Mouse (Mus musculus) G1E (cell line): ENCODE data around the gene Fndc7. TPM values are rescaled to one million over a fixed set of nuclear protein-coding genes. Genes with fewer than 3 reads are reported as not detected.

ENCODE experiments used
- ATAC-seq: 2 replicates; pipeline ENCODE4 v1.8.0; 2016; ENCODE audit warnings: mild to moderate bottlenecking; ENCODE audit not compliant: insufficient number of reproducible peaks, poor library complexity, low FRiP score, severe bottlenecking; ENCODE audit errors: extremely low read depth
- DNase-seq: peaks from one replicate; pipeline ENCODE4 v3.0.0; 2012; ENCODE audit warnings: low spot score
- H3K27me3 ChIP-seq: 2 replicates; pipeline ENCODE4 v1.6.1; 2012; ENCODE audit warnings: mild to moderate bottlenecking, low read length, inconsistent platforms; ENCODE audit not compliant: insufficient read depth
- H3K36me3 ChIP-seq: replicated peaks from 2 replicates; pipeline ENCODE3; 2012; ENCODE audit warnings: mild to moderate bottlenecking, inconsistent platforms
- H3K4me1 ChIP-seq: 2 replicates; pipeline ENCODE4 v1.6.1; 2012; ENCODE audit warnings: low read depth, low read length, inconsistent platforms, mixed read lengths; ENCODE audit not compliant: insufficient read depth
- H3K4me3 ChIP-seq: 2 replicates; pipeline ENCODE4 v1.5.1; 2012; ENCODE audit warnings: low read depth, mild to moderate bottlenecking, inconsistent platforms, low read length, moderate library complexity, mixed read lengths
- H3K9me3 ChIP-seq: replicated peaks from 2 replicates; pipeline ENCODE4 v1.6.1; 2012; ENCODE audit warnings: inconsistent platforms
- CTCF ChIP-seq: IDR thresholded peaks from 2 replicates; pipeline ENCODE4 v1.5.1; 2012; ENCODE audit warnings: low read depth, low read length, inconsistent platforms, mixed read lengths
- GATA1 ChIP-seq: IDR thresholded peaks from 2 replicates; pipeline ENCODE4 v1.6.1; 2012; ENCODE audit warnings: borderline replicate concordance, low read length, inconsistent platforms, mixed read lengths
- GATA2 ChIP-seq: IDR thresholded peaks from 2 replicates; pipeline ENCODE4 v1.6.1; 2012; ENCODE audit warnings: low read depth, low read length, inconsistent platforms, borderline replicate concordance
- POLR2AphosphoS5 ChIP-seq: IDR thresholded peaks from 2 replicates; pipeline ENCODE4 v1.6.1; 2012; ENCODE audit warnings: low read depth, low read length, inconsistent platforms; ENCODE audit not compliant: insufficient replicate concordance
- TAL1 ChIP-seq: conservative IDR thresholded peaks from 2 replicates; pipeline ENCODE4 v1.6.1; 2012; ENCODE audit warnings: low read depth, low read length, inconsistent platforms, mixed read lengths
- polyA plus RNA-seq: library from polyadenylated mRNA; stranded (reverse); fragments of >175 nt; gene quantifications from 2 replicates; pipeline ENCODE4 v1.2.3, GENCODE M21; 2012
- total RNA-seq, 2 experiments: library from RNA; stranded (forward) in 1 of 2; stranded (reverse) in 1 of 2; fragments of 200-1000 nt in 1 of 2; fragments of >200 nt in 1 of 2; fragmentation: Nextera tagmentation in 1 of 2; gene quantifications; 2 replicates each; pipeline ENCODE4 v1.2.3; 2014 to 2017

Gene Fndc7
- total RNA-seq (2014; fragmentation: Nextera tagmentation), result not detected in 2 replicates
- 0.16 and 0.17 TPM in 2 replicates for total RNA-seq (2017)
- polyA plus RNA-seq, result not detected in 2 replicates

DNA sequence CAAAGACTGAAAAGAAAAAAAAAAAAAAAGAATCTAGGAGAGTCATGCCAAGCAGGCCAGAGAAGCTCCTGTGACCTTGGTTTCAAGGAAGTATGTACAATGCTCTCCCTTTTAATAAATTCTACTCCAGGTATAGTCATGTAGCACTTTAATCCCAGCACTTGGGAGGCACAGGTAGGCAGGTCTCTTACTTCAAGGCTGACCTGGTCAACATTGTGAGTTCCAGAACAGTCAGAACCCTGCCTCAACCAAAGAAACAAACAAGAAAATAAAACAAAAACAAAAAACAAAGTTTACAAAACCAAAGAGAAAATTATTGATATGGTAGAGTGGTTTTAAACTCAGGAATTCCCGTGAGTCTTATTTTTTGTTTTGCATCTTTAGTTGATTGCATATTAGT lies at the start of gene Fndc7:
TSS of gene Fndc7 (minus strand) at position 101 of the 400 bp plus-strand sequence.
- no peak within 1 kb of the TSS for H3K4me3 ChIP-seq
- H3K27me3 ChIP-seq, result peaks cover 4% of the 10 kb centered on the region; the same call in 1 of the 2 replicates
- no peaks in the 10 kb centered on the region for H3K36me3 ChIP-seq
- H3K9me3 ChIP-seq, result no peaks in the 10 kb centered on the region
- TF ChIP-seq GATA1 (no peak), POLR2AphosphoS5 (no peak), GATA2 (no peak), TAL1 (no peak), CTCF (no peak)
- peaks cover 23% of the 10 kb centered on the region for H3K4me1 ChIP-seq
- no peak for DNase-seq
- ATAC-seq, result no peak

DNA sequence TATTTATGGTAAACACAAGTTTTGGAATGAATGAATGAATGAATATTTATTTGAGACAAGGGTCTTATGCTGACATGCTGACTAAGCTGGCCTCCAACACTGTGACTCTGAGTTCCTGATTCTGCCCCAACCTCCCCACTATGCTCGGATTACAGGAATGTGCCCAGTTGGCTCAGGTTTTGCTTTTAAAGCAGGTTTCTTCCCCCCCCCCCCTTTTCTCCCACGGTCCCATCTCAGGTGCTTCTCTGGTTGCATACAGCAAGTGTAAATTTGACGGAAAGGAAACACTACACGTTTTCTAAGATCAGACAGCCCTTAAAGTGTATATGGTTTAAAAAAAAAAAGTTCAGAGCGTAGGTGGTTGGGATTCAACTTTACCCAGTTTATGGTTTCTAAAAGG lies 49.8 kb upstream of the Fndc7 start, which contains the start of gene Henmt1:
TSS of gene Henmt1 (plus strand) at position 301 of the 400 bp plus-strand sequence.
- H3K36me3 ChIP-seq, result no peaks in the 10 kb centered on the region
- H3K4me3 ChIP-seq, result no peak within 1 kb of the TSS
- DNase-seq (no peak), ATAC-seq (no peak)
- H3K27me3 ChIP-seq, result no peaks in the 10 kb centered on the region
- no peak for TF ChIP-seq GATA2
- TF ChIP-seq GATA1, result no peak
- no peak for TF ChIP-seq CTCF
- TF ChIP-seq POLR2AphosphoS5, result no peak
- TF ChIP-seq TAL1, result no peak
- H3K4me1 ChIP-seq, result no peaks in the 10 kb centered on the region
- peaks cover 9% of the 10 kb centered on the region for H3K9me3 ChIP-seq

DNA sequence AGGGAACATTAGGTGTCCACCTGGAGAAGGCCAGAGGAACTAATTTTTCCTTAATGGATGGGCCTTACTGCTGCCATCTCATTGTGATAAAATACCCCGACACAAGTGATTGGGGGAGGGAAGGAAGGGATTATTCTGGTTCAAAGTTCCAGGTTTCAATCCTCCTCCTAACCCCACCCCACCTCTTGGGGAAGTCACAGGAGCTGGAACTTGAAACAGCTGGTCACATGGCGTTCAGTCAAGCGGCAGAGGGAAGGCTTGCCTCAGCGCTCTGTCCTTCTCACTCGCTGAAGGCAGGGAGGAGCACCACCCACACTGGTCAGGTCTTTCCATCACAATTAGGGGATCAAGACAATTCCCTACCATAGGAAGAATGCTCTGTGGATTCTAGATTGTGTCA lies 48.9 kb upstream of the Fndc7 start:
- TF ChIP-seq TAL1 (no peak), GATA1 (no peak), CTCF (no peak), GATA2 (no peak), POLR2AphosphoS5 (no peak)
- no peaks in the 10 kb centered on the region for H3K27me3 ChIP-seq
- no peaks in the 10 kb centered on the region for H3K36me3 ChIP-seq
- DNase-seq (no peak), ATAC-seq (no peak)
- peaks cover 9% of the 10 kb centered on the region for H3K9me3 ChIP-seq
- H3K4me3 ChIP-seq, result no peak overlapping the region
- H3K4me1 ChIP-seq, result no peaks in the 10 kb centered on the region

DNA sequence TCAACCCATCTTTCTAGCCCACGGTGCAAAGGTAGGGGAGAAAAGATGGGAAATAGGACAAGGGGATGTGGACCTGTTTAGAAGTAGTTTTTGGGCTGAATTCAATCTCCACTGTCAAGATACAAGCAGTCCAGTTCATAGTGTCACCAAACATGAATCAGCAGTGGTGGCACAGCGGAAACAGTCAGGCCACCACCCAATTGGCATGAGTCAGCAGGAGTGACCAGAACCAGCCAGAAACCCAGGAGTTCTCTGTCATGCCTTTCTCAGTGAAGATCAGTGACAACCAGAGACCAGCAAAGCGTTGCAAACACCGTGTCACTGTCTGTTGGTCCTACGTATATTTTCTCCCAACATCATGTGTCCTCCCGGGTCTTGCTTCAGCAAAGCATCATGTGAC lies 43.7 kb upstream of the Fndc7 start:
- no peak for ATAC-seq
- Histone ChIP-seq H3K27me3 (no peaks in the 10 kb centered on the region), H3K9me3 (no peaks in the 10 kb centered on the region), H3K4me3 (no peak overlapping the region), H3K4me1 (no peaks in the 10 kb centered on the region), H3K36me3 (no peaks in the 10 kb centered on the region)
- no peak for DNase-seq
- no peak for TF ChIP-seq TAL1
- TF ChIP-seq GATA1, result no peak
- TF ChIP-seq POLR2AphosphoS5, result no peak
- TF ChIP-seq CTCF, result no peak
- no peak for TF ChIP-seq GATA2

DNA sequence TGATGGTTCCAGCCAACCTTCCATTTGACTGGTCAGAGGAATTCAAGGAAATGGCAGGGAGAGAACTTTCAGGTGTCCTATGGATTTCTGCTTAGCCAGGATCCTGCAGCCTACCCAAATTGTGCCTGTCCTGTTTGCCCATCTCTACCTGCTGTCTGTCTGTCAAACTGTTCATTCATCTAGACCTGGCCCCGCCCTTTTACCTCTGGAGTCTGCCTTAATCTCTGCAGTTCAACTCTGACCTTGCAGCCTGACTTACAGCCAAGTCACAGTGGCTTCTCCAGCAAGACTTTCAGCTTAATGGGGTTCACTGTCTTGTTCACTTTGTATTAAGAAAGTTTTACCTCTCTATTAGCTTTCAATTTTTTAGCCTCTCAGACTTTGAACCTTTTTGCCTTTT lies 36.5 kb upstream of the Fndc7 start:
- DNase-seq (no peak), ATAC-seq (no peak)
- no peaks in the 10 kb centered on the region for H3K9me3 ChIP-seq
- H3K4me1 ChIP-seq, result no peaks in the 10 kb centered on the region
- no peak overlapping the region for H3K4me3 ChIP-seq
- no peaks in the 10 kb centered on the region for H3K27me3 ChIP-seq
- TF ChIP-seq GATA2, result no peak
- no peak for TF ChIP-seq GATA1
- TF ChIP-seq TAL1, result no peak
- TF ChIP-seq POLR2AphosphoS5, result no peak
- TF ChIP-seq CTCF, result no peak
- no peaks in the 10 kb centered on the region for H3K36me3 ChIP-seq

DNA sequence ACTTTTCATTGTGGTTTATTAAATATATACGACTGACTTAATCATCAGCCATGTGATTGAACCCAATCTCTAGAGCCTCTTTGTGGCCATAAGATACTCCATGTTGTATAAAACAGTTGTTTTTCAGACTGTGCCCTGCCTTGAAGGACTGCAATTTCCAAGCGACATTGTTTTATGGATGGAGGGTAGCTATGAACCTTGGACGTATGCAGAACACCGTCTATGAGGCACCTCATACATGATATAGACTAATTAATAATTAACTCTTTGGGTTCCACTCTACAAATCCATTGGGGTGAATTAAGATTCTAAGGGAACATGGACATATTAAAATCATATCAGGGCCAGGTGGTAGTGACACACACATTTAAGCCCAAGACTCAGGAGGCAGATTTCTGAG lies 35.9 kb upstream of the Fndc7 start:
- Histone ChIP-seq H3K4me3 (no peak overlapping the region), H3K27me3 (no peaks in the 10 kb centered on the region; the same call in 1 of the 2 replicates), H3K9me3 (no peaks in the 10 kb centered on the region), H3K36me3 (no peaks in the 10 kb centered on the region), H3K4me1 (no peaks in the 10 kb centered on the region)
- no peak for TF ChIP-seq GATA1
- no peak for ATAC-seq
- DNase-seq, result no peak

DNA sequence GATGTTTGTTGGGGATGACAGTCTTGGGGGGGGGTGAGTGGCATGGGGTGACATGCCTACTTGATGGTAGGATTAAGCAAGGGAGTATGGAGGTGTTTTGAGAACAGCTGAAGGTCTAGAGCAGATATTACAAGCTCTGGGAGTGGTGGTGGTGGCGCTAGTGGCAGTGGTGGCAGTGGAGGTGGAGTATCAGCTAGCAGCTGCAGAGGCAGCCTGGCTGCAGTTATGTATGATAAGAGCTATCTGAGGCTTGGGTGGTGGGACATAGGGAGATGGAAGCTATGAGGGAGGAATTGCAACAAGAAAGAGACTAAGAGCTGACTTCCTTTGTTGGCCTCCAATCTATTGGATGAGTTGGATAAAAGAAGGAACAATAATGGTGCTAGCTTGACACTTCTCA lies 32.0 kb upstream of the Fndc7 start:
- H3K4me1 ChIP-seq, result peaks cover under 1% of the 10 kb centered on the region; the same call in 1 of the 2 replicates
- H3K4me3 ChIP-seq, result no peak overlapping the region
- H3K27me3 ChIP-seq, result peaks cover 6% of the 10 kb centered on the region; the same call in 1 of the 2 replicates
- DNase-seq (no peak), ATAC-seq (no peak)
- no peaks in the 10 kb centered on the region for H3K9me3 ChIP-seq
- no peaks in the 10 kb centered on the region for H3K36me3 ChIP-seq
- TF ChIP-seq CTCF, result no peak
